Mouse (Mus musculus) ES-E14 (cell line): ENCODE results near the gene Cactin. TPM values are rescaled to one million over a fixed set of nuclear protein-coding genes. Genes with fewer than 3 reads are reported as not detected.

Source experiments
- DNase-seq: peaks from one replicate; pipeline ENCODE4 v3.0.0-alpha.2; 2013; ENCODE audit warnings: low read depth, low spot score
- H3K27ac ChIP-seq: 2 replicates; pipeline ENCODE4 v1.5.1; 2012; ENCODE audit warnings: low read depth, mild to moderate bottlenecking, low read length, moderate library complexity, mixed read lengths; ENCODE audit not compliant: poor library complexity, insufficient read depth, severe bottlenecking
- H3K36me3 ChIP-seq: 2 replicates; pipeline ENCODE4 v1.6.1; 2012; ENCODE audit warnings: mild to moderate bottlenecking, low read length, moderate library complexity, mixed read lengths; ENCODE audit not compliant: control insufficient read depth, poor library complexity, insufficient read depth, severe bottlenecking
- H3K4me1 ChIP-seq, 2 experiments: fragments of 150-350 bp in 1 of 2; sonication (generic) in 1 of 2; 2 replicates each; pipeline ENCODE4 v1.6.1; 2012; ENCODE audit warnings: low read length in 2 of 2, mild to moderate bottlenecking in 1 of 2, mixed read lengths in 1 of 2; ENCODE audit not compliant: control insufficient read depth in 2 of 2, insufficient read depth in 2 of 2, poor library complexity in 1 of 2
- H3K4me3 ChIP-seq, 2 experiments: fragments of 150-350 bp in 1 of 2; sonication (generic) in 1 of 2; 2 replicates each; pipeline ENCODE4 v1.5.1; 2012; ENCODE audit warnings: low read length in 2 of 2, low read depth in 1 of 2, mild to moderate bottlenecking in 1 of 2, mixed read lengths in 1 of 2; ENCODE audit not compliant: insufficient read depth in 1 of 2, poor library complexity in 1 of 2, severe bottlenecking in 1 of 2
- H3K9ac ChIP-seq: 2 replicates; pipeline ENCODE4 v1.6.1; 2012; ENCODE audit warnings: low read depth, mild to moderate bottlenecking, low read length, mixed read lengths; ENCODE audit not compliant: poor library complexity, insufficient read depth, severe bottlenecking
- H3K9me3 ChIP-seq: fragments of 150-350 bp; sonication (generic); 2 replicates; pipeline ENCODE4 v1.6.1; 2012; ENCODE audit warnings: low read depth, mild to moderate bottlenecking, low read length; ENCODE audit not compliant: control insufficient read depth, insufficient read depth
- CHD2 ChIP-seq: IDR thresholded peaks from 2 replicates; pipeline ENCODE4 v1.6.1; 2014; ENCODE audit warnings: mild to moderate bottlenecking, low read depth, low read length, inconsistent platforms
- HCFC1 ChIP-seq: IDR thresholded peaks from 2 replicates; pipeline ENCODE4 v1.6.1; 2012; ENCODE audit warnings: low read length, inconsistent platforms, borderline replicate concordance; ENCODE audit not compliant: insufficient read depth
- MAFK ChIP-seq: IDR thresholded peaks from 2 replicates; pipeline ENCODE4 v1.6.1; 2014; ENCODE audit warnings: mild to moderate bottlenecking, low read depth, low read length, inconsistent platforms; ENCODE audit not compliant: insufficient read depth
- ZC3H11A ChIP-seq: IDR thresholded peaks from 2 replicates; pipeline ENCODE4 v1.6.1; 2012; ENCODE audit warnings: low read depth, mild to moderate bottlenecking, inconsistent platforms, low read length, borderline replicate concordance
- ZNF384 ChIP-seq: IDR thresholded peaks from 2 replicates; pipeline ENCODE4 v1.6.1; 2012; ENCODE audit warnings: low read depth, low read length, inconsistent platforms
- in situ Hi-C, 2 experiments: fragments of 600-800 bp; cut with MboI; formaldehyde crosslinking; loops; one replicate each; pipeline ENCODE4 v1.15.1; 2025; ENCODE audit warnings: low sequenced_read_pairs in 2 of 2, inconsistent platforms in 1 of 2; ENCODE audit not compliant: unreplicated experiment in 2 of 2
- total RNA-seq: library from RNA; depleted of rRNA; stranded (reverse); fragments of 300-350 nt; gene quantifications from 2 replicates; pipeline ENCODE4 v1.2.3, GENCODE M21; 2012

The Cactin gene
- total RNA-seq, 1 experiment: 54.9 TPM

GRCm38 (mm10) chr10:81279496-81279895 is 41.4 kb upstream of the Cactin start:
- Histone ChIP-seq H3K4me3 (peak overlapping the region; percentile 5 to 16; a peak in 2 of 4 replicates), H3K36me3 (peaks cover 6% of the 10 kb centered on the region; the same call in 1 of the 2 replicates), H3K9me3 (no peaks in the 10 kb centered on the region), H3K27ac (no peak overlapping the region), H3K4me1 (peaks cover 5 to 45% of the 10 kb centered on the region in 2 experiments), H3K9ac (no peak overlapping the region)
- in situ Hi-C loops: no loop called here
- peak; percentile 81 for DNase-seq
- TF ChIP-seq CHD2 (no peak), ZNF384 (no peak), MAFK (no peak), ZC3H11A (no peak), HCFC1 (no peak)

DNA sequence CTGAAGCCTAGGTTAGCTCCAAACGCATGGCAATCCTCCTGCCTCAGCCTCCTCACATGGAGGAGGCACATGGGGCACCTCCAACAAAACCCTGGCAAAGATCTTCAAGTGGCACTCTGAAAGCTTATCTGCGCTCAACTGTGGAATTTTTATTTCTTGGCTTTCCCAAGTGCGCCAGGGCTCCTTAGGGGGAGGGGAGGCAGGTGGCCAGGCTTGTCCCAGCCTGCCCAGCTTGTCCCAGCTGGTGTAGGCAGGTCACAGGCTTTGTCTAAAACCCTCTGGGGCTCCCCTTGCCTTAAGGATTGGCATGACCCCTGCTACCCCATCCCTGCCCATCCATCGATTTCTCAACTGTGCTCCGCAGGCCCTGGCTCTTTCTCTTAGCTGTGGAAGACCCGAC is 36.7 kb upstream of the Cactin start:
- DNase-seq: no peak
- Histone ChIP-seq H3K4me1 (peaks cover 0 to 40% of the 10 kb centered on the region in 2 experiments; a peak in 2 of 4 replicates), H3K9me3 (no peaks in the 10 kb centered on the region), H3K4me3 (peak overlapping the region; percentile 65 to 67; a peak in 3 of 4 replicates), H3K9ac (peak overlapping the region; percentile 42), H3K27ac (peak overlapping the region; percentile 13; the same call in 1 of the 2 replicates), H3K36me3 (peaks cover 6% of the 10 kb centered on the region; the same call in 1 of the 2 replicates)
- TF ChIP-seq ZC3H11A (no peak), HCFC1 (no peak), MAFK (no peak)
- in situ Hi-C loops: no loop called here

DNA sequence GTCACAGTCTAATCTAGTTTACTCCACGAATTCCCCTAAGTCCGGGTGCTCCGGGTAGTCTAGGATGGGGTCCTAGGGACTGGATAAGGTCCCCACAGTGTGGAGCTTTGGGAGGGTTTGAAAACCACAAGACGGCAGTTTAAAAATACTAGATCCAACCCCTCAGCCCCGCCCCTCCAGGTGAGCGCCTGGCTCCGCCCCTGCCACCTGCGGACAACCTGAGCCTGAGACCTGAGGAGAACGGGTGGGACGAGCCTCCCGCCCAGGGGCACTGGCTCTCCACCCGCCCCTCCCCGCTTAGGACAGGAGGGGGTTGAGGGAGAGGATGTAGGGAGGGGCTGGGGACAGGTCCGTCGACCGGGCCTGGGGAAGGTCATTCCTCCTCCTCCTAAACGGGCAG is 36.2 kb upstream of the Cactin start:
- Histone ChIP-seq H3K36me3 (peaks cover 6% of the 10 kb centered on the region; the same call in 1 of the 2 replicates), H3K4me1 (peaks cover 0 to 37% of the 10 kb centered on the region in 2 experiments; a peak in 2 of 4 replicates), H3K9me3 (no peaks in the 10 kb centered on the region), H3K27ac (peak overlapping the region; percentile 16), H3K9ac (peak overlapping the region; percentile 42; the same call in 1 of the 2 replicates), H3K4me3 (peak overlapping the region; percentile 65 to 67)
- TF ChIP-seq MAFK (no peak), CHD2 (no peak), ZNF384 (no peak), ZC3H11A (no peak), HCFC1 (no peak)
- DNase-seq: no peak
- in situ Hi-C loops: no loop called here

- in situ Hi-C loops: no loop called here
- Histone ChIP-seq H3K36me3 (no peaks in the 10 kb centered on the region; the same call in 1 of the 2 replicates), H3K27ac (no peak overlapping the region; the same call in 1 of the 2 replicates), H3K4me3 (peak overlapping the region; percentile 65 to 67), H3K4me1 (peaks cover 0 to 30% of the 10 kb centered on the region in 2 experiments; a peak in 2 of 4 replicates), H3K9ac (peak overlapping the region; percentile 61), H3K9me3 (no peaks in the 10 kb centered on the region)
- no peak for TF ChIP-seq CHD2
- peak; percentile 7; the same call in 1 of the 2 replicates for TF ChIP-seq ZNF384
- TF ChIP-seq HCFC1: peak; percentile 70; the same call in 1 of the 2 replicates
- no peak for TF ChIP-seq MAFK
- TF ChIP-seq ZC3H11A: no peak
- peak; percentile 85 for DNase-seq
These were observed 35.0 kb upstream of the Cactin start for GRCm38 (mm10) chr10:81285694-81286450.
